Mouse (Mus musculus) hindbrain, postnatal 0 days (tissue): Measurements from ENCODE around the gene Gm10428. TPM values are rescaled to one million over a fixed set of nuclear protein-coding genes. Genes with fewer than 3 reads are reported as not detected.

Experiments used
- ATAC-seq: fragments of 200-750 bp; cut with Nextera tagmentation; 2 replicates; pipeline ENCODE4 v1.8.0; 2017; ENCODE audit warnings: mild to moderate bottlenecking, moderate TSS enrichment, moderate library complexity
- DNase-seq: peaks from one replicate; pipeline ENCODE4 v3.0.0-alpha.2; 2015; ENCODE audit warnings: low spot score
- H3K27ac ChIP-seq: fragments of 300-500 bp; sonication (generic); 2 replicates; pipeline ENCODE4 v1.5.1; 2014; ENCODE audit warnings: mild to moderate bottlenecking
- H3K27me3 ChIP-seq: fragments of 300-500 bp; sonication (generic); 2 replicates; pipeline ENCODE4 v1.6.1; 2014; ENCODE audit warnings: low read length, mixed read lengths; ENCODE audit not compliant: insufficient read depth
- H3K36me3 ChIP-seq: fragments of 300-500 bp; sonication (generic); 2 replicates; pipeline ENCODE4 v1.6.1; 2014; ENCODE audit warnings: low read length, mixed read lengths; ENCODE audit not compliant: insufficient read depth
- H3K4me1 ChIP-seq: fragments of 300-500 bp; sonication (generic); 2 replicates; pipeline ENCODE4 v1.6.1; 2014; ENCODE audit warnings: antibody characterized with exemption, low read length, mixed read lengths; ENCODE audit not compliant: insufficient read depth
- H3K4me2 ChIP-seq: fragments of 300-500 bp; sonication (generic); 2 replicates; pipeline ENCODE4 v1.6.1; 2014; ENCODE audit warnings: low read depth, mild to moderate bottlenecking, low read length, moderate library complexity, mixed read lengths
- H3K4me3 ChIP-seq: fragments of 300-500 bp; sonication (generic); 2 replicates; pipeline ENCODE4 v1.5.1; 2014; ENCODE audit warnings: low read length
- H3K9ac ChIP-seq: fragments of 300-500 bp; sonication (generic); replicated peaks from 2 replicates; pipeline ENCODE4 v1.6.1; 2014; ENCODE audit warnings: mild to moderate bottlenecking, low read length, moderate library complexity, mixed read lengths
- H3K9me3 ChIP-seq: fragments of 300-500 bp; sonication (generic); 2 replicates; pipeline ENCODE4 v1.6.1; 2016; ENCODE audit warnings: low read length, mixed read lengths
- CTCF ChIP-seq: IDR thresholded peaks from 2 replicates; pipeline ENCODE4 v1.5.1; 2016; ENCODE audit warnings: antibody characterized with exemption, control low read depth, low read depth
- WGBS: fragments of 180-500 bp; shearing (Covaris S2); extraction: QIAGEN DNeasy Blood & Tissue Kit; methylation state at CpG from one replicate; pipeline ENCODE4 v1.1.7; 2014; 5-methylcytosine and 5-hydroxymethylcytosine counted together
- polyA plus RNA-seq: library from polyadenylated mRNA; unstranded; fragments of >200 nt; fragmentation: Nextera tagmentation; extraction: Ambion mirVana; gene quantifications from 2 replicates; pipeline ENCODE4 v1.2.1, GENCODE M21; 2015
- total RNA-seq: library from RNA; depleted of rRNA; stranded (reverse); fragments of >200 nt; gene quantifications from 2 replicates; pipeline ENCODE4 v1.2.3, GENCODE M21; 2014; rRNA removed

Gm10428 gene
- total and polyA plus RNA-seq, 2 experiments from 2014 or later: not detected

- no peak for TF ChIP-seq CTCF
- Histone ChIP-seq H3K9ac (peak within 1 kb of the TSS; percentile 70), H3K9me3 (no peaks in the 10 kb centered on the region), H3K4me2 (peak within 1 kb of the TSS; percentile 90), H3K36me3 (0 out of 2 replicates have a peak, but pooled peaks cover 8% of the 10 kb centered on the region), H3K27ac (peak within 1 kb of the TSS; percentile 43; the same call in 1 of the 2 replicates), H3K27me3 (no peaks in the 10 kb centered on the region), H3K4me1 (peaks cover 6% of the 10 kb centered on the region; the same call in 1 of the 2 replicates), H3K4me3 (peak within 1 kb of the TSS; percentile 60)
- 5% methylated on average over 34 of the region's 34 CpGs for WGBS
- DNase-seq (peak; percentile 97), ATAC-seq (peak; percentile 97)
Observed at GRCm38 (mm10) chr11:62788935-62789616, 36.2 kb downstream of the Gm10428 start, which contains the start of gene Zfp286. Gene Zfp286, minus strand, starts transcription at chr11:62789462.

DNA sequence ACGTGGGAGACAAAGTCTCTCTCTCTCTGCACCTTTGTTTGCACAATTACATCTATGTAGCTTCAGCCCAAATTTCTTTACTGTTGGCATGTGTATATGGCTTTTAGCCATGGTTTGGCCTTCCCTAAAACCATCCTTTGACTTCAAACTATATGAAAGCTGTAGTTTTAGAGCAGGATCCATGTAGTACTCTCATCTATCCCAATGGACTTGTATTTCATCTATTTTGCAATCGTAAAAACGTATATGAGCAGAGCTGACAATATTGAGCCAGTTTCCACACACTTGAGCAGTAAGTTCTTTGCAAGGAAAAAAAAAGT, 36.7 kb downstream of the Gm10428 start:
- Histone ChIP-seq H3K4me2 (peak overlapping the region; percentile 90), H3K36me3 (0 out of 2 replicates have a peak, but pooled peaks cover 3% of the 10 kb centered on the region), H3K4me3 (peak overlapping the region; percentile 60), H3K4me1 (peaks cover 6% of the 10 kb centered on the region; the same call in 1 of the 2 replicates), H3K9me3 (no peaks in the 10 kb centered on the region), H3K9ac (peak overlapping the region; percentile 70; the same call in 1 of the 2 replicates), H3K27me3 (no peaks in the 10 kb centered on the region), H3K27ac (peak overlapping the region; percentile 43; the same call in 1 of the 2 replicates)
- 53% methylated on average over 3 of the region's 3 CpGs for WGBS
- ATAC-seq: no peak
- TF ChIP-seq CTCF: no peak
- no peak for DNase-seq

Other genes starting within 250 kb of the Gm10428 start
- 57.9 and 64.1 TPM in 2 replicates for gene Cenpv, start 213.8 kb upstream of the Gm10428 start, total RNA-seq
- gene Cenpv, start 213.8 kb upstream of the Gm10428 start, polyA plus RNA-seq: 32.8 and 37.6 TPM in 2 replicates
- 1,525 and 1,633 TPM in 2 replicates for gene Ubb, start 201.9 kb upstream of the Gm10428 start, total RNA-seq
- 4,229 and 4,277 TPM in 2 replicates for gene Ubb, start 201.9 kb upstream of the Gm10428 start, polyA plus RNA-seq
- gene Trpv2, start 178.6 kb upstream of the Gm10428 start, total RNA-seq: 46.2 and 51.0 TPM in 2 replicates
- 24.4 and 24.9 TPM in 2 replicates for gene Trpv2, start 178.6 kb upstream of the Gm10428 start, polyA plus RNA-seq
- 26.0 and 29.7 TPM in 2 replicates for gene Lrrc75a, start 104.6 kb upstream of the Gm10428 start, total RNA-seq
- gene Lrrc75a, start 104.6 kb upstream of the Gm10428 start, polyA plus RNA-seq: 6.4 and 6.9 TPM in 2 replicates
- 15.6 and 43.9 TPM in 2 replicates for gene Mmgt2, start 104.4 kb upstream of the Gm10428 start, total RNA-seq
- gene Mmgt2, start 104.4 kb upstream of the Gm10428 start, polyA plus RNA-seq: 22.6 and 28.1 TPM in 2 replicates
- 11.1 and 16.2 TPM in 2 replicates for gene Zfp287, start 21.2 kb upstream of the Gm10428 start, total RNA-seq
- gene Zfp287, start 21.2 kb upstream of the Gm10428 start, polyA plus RNA-seq: 12.0 and 12.8 TPM in 2 replicates
- 13.7 and 18.3 TPM in 2 replicates for gene Zfp286, start 36.4 kb downstream of the Gm10428 start, total RNA-seq
- 14.8 and 17.8 TPM in 2 replicates for gene Zfp286, start 36.4 kb downstream of the Gm10428 start, polyA plus RNA-seq
- 5.2 and 7.2 TPM in 2 replicates for gene Trim16, start 67.1 kb downstream of the Gm10428 start, total RNA-seq
- 5.5 and 6.1 TPM in 2 replicates for gene Trim16, start 67.1 kb downstream of the Gm10428 start, polyA plus RNA-seq
- 0.36 and 0.37 TPM in 2 replicates for gene Fbxw10, start 94.0 kb downstream of the Gm10428 start, total RNA-seq
- gene Fbxw10, start 94.0 kb downstream of the Gm10428 start, polyA plus RNA-seq: 0.36 and 0.82 TPM in 2 replicates
- gene Tvp23b, start 126.4 kb downstream of the Gm10428 start, total RNA-seq: 26.7 and 27.5 TPM in 2 replicates
- 41.5 and 42.6 TPM in 2 replicates for gene Tvp23b, start 126.4 kb downstream of the Gm10428 start, polyA plus RNA-seq
- not detected in 2 replicates for gene Cdrt4, start 198.1 kb downstream of the Gm10428 start, total RNA-seq
- gene Cdrt4, start 198.1 kb downstream of the Gm10428 start, polyA plus RNA-seq: 0.26 and 0.35 TPM in 2 replicates